Mouse (Mus musculus) urinary bladder, postnatal 10 days (tissue): Measurements from ENCODE around the gene Bms1.

Experiments used
- DNase-seq: peaks from one replicate; pipeline ENCODE4 v3.0.0; 2022; ENCODE audit warnings: low spot score

The Bms1 gene

GRCm38 (mm10) chr6:118419050-118419920 lies at the start of gene Bms1:
Bms1 (minus strand) TSS chr6:118419474.
- peak; percentile 73 for DNase-seq

DNA sequence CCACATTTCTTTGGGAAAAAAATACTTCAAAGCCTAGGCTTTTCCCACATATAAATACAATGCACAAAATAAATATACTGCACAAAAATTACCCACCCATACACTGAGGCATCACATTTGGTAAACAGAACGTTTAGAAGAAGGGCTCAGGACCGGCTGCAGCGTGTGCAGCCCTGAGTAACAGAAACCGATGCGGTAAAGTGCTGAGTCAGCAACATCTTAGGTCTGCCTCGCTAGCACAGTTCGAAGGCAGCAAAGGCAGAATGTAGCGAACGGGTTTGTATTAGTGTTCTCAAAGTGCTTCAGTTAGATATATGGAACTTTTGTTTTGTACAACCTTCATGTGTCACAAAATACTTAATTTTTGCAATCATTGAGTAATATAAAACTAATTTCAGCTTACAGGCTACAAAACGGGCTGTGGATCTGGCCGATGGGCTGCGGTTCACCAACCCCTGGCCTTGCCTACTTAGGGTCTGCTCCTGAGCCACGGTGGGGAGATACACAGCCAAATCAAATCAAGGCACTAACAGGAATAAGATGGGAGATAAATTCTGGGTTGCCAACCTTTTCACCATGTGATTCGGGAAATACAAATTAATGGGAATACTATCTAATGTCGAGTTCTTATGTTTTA lies 42.9 kb upstream of the Bms1 start:
- no peak for DNase-seq

DNA sequence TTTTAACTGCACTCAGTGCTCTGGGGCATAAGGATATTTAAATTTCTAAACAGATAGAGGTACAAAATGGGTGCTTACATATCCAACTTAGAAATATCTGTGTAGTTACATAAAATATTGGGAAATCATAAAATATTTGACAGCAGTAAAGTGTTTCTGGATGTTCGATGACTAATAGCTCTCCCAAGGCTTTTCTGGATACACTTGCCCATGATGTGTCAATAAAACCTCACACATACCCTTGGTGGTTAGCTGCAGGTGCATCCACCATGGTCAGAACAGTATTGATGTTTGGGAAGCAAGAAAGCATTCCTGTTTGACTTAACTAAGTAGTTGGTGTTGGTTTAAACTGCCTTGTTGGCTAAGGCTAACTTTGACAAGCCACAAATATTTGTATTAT lies 38.5 kb upstream of the Bms1 start:
- DNase-seq, result no peak

- DNase-seq, result peak; percentile 59
These were observed 35.9 kb upstream of the Bms1 start, which contains the start of gene Zfp248 for GRCm38 (mm10) chr6:118455042-118455631. Zfp248 (minus strand) TSS chr6:118455528.

DNA sequence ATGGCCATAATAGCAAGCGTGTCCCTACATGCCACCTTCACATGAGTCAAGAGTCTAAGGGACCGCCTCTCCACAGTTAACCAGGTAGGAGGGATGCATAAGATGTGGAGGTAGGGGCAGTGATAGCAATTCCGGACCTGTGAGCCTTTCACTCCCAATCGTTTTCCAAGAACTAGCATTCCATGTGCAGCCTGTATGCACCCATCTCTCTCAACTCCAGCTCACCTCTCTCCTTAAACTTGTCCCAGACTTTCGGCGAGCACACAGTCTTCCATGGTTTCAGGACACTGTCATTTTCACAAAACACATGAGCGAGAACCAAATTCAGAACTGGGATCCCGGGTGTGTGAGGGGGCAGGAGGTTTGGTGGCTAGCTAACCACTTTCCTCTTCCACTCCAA lies 35.2 kb upstream of the Bms1 start:
- DNase-seq, result no peak

DNA sequence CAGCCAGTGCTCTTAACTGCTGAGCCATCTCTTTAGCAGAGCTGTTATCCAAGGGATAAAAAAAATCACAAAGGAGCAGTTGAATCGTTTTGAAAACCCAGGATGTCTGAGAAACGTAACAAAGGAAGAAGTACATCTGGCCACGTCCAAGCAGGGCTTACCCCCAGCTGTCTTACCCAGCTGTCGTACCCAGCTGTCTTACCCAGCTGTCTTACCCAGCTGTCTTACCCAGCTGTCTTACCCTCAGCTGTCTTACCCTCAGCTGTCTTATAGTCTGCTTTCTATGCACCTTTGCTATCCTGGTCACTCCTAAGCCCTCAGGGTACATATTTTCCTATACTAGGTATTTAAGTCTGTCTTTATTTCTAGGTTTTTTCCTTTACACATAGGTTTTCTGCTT lies 12.2 kb upstream of the Bms1 start:
- DNase-seq, result no peak

- DNase-seq, result no peak
These were observed 7.4 kb upstream of the Bms1 start for GRCm38 (mm10) chr6:118426666-118427065.

GRCm38 (mm10) chr6:118410428-118410827 lies 8.8 kb downstream of the Bms1 start:
- no peak for DNase-seq

DNA sequence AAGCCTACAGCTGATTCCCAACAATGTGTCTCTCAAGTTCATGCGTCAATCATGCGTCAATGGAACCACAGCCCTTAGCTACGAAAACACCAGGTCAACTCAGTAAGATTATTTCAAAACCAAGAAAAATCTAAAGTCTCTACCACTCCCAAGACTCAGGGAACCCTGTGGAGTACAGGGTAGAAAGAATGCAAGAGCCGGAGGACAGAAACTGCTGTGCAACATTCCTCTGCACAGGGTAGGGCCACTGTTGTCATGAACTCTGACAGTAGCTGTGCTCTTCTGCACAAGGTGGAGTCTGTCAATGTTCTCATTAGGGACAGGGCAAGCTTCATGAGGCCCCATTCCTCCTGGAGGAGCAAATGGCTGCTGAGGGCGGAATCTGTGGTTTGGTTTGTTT lies 10.8 kb downstream of the Bms1 start:
- no peak for DNase-seq

- no peak for DNase-seq
These were observed 12.9 kb downstream of the Bms1 start for GRCm38 (mm10) chr6:118406421-118406820.

DNA sequence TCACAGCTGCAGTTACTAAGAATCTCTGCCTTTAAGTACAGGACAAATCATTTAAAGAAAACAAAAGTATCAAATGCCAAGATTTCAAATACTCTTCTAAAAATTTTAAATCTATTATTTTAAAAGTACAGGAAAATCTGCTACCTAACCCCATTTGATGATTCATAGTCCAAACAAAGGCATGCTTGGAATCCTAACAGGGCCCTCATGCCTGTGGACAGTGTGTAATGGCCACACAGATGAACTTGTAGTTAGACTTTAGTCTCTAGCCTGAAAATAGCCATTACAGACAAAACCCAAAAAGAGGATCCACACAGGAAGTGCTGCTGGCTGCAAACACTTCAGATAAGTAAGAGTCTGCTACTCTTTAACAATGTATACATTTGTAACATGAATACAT lies 28.5 kb downstream of the Bms1 start:
- no peak for DNase-seq

- DNase-seq, result no peak
These were observed 33.3 kb downstream of the Bms1 start for GRCm38 (mm10) chr6:118385962-118386361.

DNA sequence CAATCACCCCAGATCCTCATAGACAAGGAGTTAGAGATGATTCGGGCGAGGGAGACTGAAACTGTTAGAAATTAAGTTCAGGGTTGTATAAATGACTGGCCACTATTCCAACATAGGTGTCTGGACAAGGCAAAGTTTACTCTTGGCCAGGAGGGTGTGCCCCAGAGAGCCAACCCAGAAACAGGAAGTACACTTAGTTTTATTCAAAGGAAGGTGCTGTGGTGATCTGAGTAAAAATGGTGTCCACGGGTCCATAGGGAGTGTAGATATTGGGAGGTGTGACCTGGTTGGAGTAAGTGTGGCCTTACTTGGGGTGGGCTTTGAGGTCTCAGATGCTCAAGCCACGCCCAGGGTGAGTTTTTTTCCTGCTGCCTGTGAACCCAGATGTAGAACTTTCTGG lies 38.0 kb downstream of the Bms1 start:
- no peak for DNase-seq

DNA sequence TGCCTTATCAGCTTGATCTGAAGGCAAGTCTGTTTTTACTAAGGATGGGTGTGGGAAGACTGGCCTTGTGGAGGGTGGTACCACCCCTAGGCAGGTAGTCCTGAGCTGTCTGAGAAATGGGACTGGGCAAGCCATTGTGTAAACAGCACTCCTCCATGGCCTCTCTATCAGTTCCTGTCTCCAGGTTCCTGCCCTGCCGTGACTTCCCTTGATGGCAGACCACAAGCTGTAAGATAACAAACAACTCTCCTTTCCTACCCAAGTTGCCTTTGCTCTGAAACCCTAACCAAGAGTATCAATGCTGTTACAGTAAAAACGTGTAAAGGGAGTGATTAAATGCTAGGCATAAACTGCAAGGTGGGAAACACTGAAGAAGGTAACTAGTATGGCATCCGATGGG lies 38.6 kb downstream of the Bms1 start:
- DNase-seq, result no peak

DNA sequence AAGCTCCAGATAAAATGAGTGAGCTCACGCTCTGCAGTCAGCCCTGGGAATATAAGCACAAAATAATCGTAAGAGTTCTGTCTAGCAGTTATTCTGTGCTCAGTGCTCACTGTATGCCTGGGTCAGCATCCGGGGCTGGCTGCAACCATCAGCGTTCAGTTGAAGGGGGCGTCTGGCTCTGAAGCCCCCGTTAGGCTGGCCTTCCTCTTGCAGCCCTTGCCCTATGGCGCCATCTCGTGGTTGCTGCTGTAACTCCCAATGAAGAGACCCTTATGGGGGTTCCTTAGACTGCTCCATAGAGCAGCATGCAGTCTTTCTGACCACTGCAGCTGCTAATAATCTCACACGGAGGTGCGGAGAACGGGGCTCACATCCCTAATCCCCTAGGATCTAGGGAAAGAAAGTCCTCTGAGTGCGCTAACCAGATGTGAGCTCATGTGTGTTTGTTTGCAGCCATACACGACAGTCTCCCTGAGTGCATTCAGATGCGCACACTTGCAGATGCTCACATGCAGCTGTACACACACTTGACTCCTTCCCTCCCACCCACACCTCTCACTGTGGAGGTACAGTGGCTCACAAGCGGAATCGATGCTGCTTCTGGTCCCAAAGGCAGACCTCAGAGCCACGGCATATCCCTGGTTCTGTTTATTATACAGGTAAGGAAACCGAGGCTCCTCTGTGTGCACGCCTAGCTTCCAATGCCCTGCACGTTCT lies 39.7 kb downstream of the Bms1 start:
- no peak for DNase-seq

GRCm38 (mm10) chr6:118377611-118378010 lies 41.7 kb downstream of the Bms1 start:
- no peak for DNase-seq

GRCm38 (mm10) chr6:118376023-118376422 lies 43.3 kb downstream of the Bms1 start:
- no peak for DNase-seq

DNA sequence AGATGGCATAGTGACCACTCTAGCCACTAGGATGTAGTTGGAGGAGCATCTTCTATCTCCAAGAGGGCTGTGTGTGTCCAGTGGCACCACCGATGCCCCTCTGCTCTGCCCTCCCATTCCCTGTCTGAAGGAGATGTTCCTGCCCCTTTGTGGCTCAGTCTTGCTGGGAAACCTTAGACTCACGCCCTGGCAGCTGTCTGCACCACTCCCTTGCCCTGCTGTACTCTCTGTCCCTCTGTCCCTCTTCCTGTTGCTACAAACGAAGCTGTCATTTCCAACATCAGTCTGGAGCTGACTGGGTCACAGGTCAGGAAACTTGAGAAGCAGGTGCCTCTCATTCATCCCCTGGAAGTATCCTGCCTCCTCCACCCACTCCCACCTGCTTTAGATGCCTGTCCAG lies 43.8 kb downstream of the Bms1 start:
- DNase-seq, result no peak

GRCm38 (mm10) chr6:118375026-118375425 lies 44.2 kb downstream of the Bms1 start:
- no peak for DNase-seq

DNA sequence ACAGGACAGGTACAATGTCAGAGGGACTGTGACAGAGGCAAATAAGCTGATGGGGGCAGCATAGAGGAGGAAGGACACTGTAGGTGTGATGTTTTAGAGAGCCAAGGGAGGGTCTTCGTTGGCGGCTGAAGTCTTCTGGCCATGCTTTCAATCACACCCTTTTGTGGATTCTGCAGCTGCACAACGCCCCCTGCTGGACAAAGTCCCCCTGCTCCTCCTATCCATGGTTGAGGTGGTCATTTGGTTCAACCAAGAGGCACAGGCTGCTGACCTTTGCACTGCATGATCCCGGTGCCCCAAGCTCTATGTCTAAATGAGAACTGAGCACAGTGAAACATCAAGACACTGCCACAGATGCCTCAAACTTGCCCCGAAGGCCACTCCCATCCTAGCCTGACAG lies 46.0 kb downstream of the Bms1 start:
- no peak for DNase-seq

DNA sequence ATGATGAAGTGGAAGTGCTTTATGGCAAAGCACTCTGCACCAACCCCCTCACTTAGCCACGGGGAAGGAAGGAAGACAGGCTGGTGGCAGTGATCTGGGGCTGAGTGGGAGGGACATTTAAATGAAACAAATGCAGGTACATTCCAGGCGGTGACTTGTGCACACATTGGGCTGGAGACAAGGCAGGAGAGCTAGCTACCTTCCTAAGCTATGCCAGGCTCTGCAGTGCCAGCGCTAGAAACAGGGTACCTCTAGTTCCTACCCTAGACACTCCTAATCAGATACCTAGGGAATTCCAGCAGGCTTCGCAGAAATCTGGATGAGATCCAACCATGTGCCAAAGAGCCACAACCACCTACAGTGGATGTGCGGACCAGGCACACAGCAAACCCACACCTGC lies 46.5 kb downstream of the Bms1 start:
- no peak for DNase-seq

DNA sequence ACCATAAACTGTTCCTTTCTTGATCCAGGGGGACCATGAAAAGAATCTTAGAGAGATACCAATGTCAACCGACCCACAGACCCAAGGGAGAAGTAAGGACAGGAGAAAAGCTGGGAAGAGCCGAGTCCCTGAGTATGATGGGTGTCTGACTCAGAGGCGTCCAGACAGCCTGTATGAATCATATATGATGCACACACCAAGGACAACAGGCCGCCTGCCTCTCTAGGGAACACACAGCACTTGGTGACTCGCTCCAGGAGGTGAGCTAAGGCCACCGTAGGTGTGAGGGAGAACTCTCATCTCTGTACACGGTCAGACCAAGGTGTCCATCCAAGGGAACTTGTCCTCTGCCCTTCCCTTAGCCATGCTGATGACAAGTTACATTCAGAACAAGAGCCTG lies 51.8 kb downstream of the Bms1 start:
- no peak for DNase-seq

DNA sequence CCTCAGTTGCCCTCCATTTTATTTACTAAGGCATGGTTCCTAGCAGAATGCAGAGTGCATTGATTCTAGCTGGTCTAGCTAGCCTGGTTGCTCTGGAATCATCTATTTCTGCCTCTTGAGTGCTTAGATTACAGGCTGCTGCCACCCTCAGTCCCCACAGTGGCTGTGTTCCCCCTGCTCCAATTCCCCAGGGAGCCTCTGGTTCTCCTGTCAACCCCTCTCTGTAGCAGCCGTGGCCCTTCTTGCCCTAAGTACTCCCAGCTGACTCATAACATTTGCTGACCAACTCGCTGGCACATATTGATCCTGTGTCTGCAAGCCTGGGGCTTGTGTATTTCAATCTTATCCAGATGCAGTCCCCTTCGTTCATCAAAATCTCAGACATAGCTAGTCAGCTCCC lies 53.1 kb downstream of the Bms1 start:
- DNase-seq, result no peak
